Mouse (Mus musculus): ENCODE measurements at regions not wholly inside any gene's neighbourhood (a gene's known extent, or its start where the extent isn't known, plus 50 kb on each side); places are given as distances from the start of the nearest gene placed in this dataset.

DNA sequence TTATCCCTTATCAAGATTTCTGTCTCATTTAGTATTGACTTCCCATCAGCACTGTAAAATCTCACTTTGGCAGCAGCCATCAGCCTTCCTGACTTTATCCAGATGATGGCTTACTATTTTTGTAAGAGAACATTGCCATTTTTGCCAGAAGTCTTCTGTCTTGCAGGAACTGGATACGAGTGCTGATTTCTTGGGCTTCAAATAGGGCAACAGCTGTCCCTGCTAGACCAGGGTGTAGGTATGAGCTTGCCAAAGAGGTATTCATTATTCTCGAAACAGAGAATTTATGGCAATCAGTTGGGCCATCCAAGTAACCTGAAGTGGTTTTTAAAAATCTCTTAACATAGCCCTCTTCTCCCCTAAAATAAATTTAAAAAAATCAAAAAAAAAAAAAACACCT lies 254.6 kb downstream of the 9330182O14Rik start:
- DNase-seq (ENCODE audit: low spot score): no peak

DNA sequence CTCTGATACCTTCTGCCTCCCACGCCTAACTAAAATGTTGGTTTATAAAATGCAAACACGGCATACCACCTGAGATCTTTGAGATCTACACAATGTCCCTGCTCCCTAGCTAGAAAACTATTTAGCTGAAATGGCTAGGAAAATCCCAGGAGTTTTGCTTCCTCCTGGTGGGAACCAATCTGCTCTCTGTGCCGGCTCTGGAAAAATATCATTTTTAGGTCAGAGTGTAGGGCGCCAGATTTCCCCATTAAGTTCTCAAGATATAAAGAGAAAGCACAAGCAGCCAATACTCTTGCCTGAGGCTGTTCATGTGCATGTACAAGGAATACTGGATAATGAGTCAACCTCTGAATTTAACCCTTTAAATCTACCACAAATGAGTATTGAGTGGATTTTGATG lies 301.0 kb downstream of the 9330182O14Rik start:
- no peak for DNase-seq (ENCODE audit: low spot score)

DNA sequence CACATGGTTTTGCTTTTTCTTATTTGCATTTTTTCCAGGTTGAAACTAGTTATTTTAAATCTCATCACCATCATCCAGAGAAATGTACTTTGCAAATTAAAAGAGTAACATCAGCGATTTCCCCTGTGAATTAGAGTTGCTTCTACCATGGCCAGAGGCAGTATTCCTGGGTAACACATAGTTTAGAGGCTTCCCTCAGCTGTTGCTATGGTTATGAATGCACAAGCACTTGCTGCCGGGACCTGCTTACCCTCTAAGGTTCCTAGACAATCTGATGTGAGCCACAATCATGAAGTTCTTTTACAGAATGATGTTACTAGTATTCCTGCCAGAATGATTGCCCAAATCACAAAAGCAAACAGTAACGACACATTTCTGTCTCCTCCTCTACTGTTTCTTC lies 302.5 kb downstream of the 9330182O14Rik start:
- DNase-seq (ENCODE audit: low spot score): peak; percentile 5

DNA sequence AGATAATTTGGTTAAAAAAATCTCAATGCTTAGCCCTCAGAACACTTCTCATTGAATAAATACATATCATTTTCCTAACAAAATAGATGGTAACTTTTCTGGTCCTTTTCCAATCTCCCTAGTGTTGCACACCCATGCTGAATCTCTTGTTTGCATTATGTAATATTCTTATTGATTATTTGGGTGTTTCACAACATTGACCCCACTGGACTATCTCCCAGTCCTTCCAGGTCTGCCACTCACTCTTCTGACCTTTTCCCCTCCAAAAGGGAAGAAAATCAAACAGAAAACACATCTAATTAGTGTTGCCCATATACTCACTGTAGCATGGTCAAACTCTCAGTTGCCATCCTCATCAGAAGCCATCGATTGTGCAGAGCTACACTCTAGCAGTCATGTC lies 305.7 kb downstream of the 9330182O14Rik start:
- DNase-seq (ENCODE audit: low spot score): no peak

DNA sequence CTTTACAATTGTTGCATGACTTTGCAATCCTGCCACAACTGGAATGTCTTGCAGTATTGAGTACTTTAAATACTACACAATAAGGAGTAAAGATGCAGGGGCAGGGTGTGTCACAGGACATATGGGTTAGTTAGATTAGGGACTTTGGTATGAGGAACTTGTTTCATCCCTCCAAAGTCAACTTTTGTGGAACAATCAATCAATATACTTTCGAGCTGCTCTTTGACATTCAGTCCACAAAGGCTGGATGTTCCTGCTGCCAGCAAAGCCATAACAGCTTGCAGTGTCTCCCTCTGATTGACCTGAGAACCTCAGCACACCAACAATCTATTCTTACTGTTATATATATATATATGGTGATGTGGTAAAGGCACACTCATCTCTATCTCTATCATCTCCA lies 314.5 kb downstream of the 9330182O14Rik start:
- DNase-seq (ENCODE audit: low spot score): no peak

DNA sequence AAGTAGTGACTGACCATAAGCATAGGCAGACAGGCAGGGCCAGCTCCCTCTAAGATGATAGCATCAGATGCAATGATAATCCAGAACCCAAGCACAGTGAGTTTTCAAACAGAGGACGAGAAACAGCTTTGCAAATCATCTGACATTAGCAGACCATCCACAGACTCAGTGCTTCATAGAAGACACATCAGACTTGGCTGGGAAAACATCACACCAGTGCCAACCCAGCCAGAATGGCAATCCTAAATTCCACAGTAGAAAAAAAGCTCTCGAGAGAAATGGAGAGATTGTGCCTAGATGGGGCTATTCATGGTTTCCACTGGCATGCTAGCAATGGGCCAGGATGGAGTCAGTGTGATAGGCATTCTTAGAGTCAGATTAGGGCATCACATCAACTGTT lies 319.1 kb downstream of the 9330182O14Rik start:
- DNase-seq (ENCODE audit: low spot score): no peak

DNA sequence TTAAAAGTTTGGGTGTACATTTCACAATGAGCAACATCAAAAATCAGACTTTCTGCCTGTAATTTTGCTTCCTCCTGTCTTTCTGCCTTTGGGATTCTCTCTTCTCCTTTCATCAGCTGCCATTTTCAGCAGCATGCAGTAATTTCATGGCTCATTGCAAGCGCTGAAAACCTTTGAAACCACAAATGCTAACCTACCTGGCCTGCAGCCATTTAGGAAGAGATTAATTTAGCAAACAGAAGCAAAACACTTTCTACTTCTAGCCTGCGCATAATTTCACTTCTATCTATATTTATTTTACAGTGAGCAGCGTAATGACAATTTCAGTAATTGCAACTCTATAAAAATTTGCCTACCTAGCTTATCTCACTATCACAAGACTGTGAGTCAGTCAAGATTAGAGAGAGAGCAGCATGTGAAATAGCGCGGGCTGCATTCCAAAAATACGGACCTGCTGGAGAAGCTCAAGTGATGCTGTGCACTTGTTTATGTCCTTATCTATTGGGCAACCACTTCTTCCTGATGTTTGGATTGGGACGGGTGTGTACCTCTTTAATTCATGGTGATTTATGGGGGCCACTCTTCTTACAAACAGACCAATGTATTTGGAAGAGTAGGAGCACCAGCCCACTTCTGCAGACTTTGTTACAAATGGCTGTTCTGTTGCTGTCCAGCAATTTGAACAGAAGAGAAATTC lies 341.6 kb downstream of the 9330182O14Rik start:
- DNase-seq (ENCODE audit: low spot score): no peak

DNA sequence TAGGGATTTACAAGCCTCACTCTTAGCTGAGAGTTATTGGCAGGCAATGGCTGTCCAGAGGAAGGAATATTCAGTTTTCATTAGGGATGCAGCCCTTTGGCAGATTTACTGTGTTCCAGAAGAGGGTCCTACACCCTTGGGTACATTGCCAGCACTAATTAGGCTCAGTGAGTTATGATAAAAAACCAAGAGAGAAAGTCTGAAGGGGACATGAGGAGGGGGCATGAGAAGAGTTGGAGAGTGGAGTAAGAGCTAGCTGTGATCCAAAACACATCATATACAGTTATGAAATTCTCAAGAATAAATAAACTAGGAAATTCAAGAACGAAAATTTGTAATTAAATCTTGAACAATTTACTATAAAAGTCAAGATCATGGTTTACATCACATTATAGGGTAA lies 346.2 kb downstream of the 9330182O14Rik start:
- no peak for DNase-seq (ENCODE audit: low spot score)

DNA sequence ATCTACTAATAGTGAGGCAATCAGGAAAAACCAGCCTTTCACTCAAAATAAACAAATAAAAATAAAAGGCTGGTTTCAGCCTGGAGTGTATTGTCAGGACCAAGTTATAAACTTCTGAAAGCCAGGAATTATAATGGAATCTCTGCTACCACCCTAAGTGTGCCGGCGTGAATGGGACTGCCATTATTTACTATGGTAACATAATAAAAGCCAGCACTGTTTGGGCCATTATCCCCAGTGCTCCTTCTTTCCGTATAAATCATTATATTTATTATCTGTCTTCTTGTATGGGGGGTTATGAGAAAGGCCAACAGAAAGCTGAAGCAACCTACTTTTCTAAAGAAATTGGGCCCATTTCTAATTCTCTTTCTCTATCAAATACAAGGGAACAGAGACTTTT lies 347.1 kb downstream of the 9330182O14Rik start:
- no peak for DNase-seq (ENCODE audit: low spot score)

DNA sequence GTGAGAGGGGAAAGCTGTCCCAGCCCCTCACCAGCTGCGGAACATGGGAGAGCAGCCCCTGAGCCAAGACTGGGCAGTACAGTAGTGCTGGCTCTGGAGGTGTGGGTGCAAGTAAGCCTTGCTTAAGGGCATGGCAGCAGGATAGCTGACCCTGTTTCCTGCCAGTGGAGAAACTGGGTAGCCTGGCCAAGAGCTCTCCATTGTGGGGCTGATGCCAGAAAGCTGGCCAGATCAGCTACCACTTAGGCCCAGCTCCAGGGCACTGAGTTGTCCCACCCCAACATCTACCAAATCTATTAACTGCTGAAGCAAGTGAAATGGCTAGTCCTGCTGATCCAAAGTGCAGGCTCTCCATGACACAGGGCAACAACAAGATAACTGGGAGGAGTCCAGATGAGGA lies 351.8 kb downstream of the 9330182O14Rik start:
- no peak for DNase-seq (ENCODE audit: low spot score)

DNA sequence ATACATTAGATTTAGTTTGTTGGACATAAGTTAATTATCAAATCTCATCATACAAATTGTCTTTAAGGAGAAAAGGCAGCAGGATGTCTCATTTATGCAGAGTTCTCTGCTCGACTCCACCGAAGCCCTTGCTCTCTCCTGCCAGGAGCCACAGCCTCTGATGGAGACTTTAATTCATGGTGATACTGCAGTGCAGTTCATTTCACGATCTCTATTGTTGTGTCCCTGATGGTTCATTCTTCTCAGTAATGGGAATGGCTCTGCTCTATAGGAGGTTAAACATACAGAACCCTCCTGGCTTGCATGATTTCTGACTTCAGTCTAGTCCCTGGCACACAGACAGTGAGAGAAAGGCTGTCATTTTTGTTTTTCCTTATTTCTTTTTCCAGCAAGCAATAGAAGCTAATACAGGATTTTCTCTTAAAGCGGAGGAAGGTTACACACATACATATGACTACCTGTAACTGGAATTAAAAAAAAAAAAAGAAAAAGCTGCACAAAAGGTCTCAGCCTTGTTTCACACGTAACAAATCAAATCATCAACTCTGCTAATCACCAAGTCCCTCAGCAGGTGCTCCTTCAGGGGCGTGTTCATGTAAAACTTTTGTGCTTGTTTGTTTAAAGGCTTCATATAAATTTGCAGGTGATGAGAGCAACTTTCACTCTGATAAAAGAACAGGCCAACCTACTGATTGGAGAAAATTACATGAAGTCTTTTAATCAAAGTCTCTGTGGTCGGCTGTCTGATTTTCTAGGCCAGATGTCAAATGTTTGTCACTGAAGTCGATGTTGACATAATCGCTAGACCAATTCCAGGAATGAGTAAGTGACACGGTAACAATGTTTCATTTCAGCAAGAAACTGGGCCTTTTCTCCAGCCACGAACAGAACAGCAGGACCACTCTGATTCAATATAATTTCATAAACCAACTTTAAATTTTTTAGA lies 367.3 kb downstream of the 9330182O14Rik start:
- DNase-seq (ENCODE audit: low spot score): no peak

DNA sequence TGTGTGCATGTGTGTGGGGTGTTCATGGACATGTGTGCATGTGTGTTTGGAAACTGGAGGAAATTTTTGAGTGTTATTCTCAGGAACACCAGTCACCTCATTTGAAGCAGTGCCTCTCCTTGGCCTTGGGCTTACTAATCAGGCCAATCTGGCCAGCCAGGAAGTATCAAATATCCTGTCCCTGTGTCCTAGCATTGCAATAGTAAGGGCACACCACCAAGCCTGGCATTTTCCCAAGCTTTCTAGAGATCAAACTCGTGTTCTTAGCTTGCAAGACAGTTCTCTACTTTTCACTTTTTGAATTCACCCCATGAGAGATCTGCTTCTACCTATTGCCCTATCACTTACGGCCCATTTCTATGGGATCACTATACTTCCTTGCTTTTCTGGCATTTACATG lies 376.7 kb downstream of the 9330182O14Rik start:
- DNase-seq (ENCODE audit: low spot score): peak; percentile 14

DNA sequence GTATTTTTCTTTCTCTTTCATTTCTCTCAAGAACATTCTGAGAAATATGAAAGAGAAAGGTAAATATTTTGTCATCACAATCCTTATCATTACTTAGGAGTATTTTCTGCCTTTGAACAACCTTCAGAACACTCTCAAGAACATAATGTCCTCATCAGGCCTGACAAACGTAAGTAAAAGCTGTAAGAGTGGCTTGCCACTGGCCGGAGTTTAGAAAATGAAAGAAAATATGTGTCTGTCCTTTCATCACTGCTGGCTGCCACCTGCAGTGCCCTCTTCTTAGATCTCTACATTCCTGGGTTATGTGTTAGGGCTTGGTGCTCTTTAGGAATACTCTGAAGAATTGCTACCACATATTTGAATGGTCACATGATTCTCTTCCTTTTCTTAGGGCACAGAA lies 390.2 kb downstream of the 9330182O14Rik start:
- no peak for DNase-seq (ENCODE audit: low spot score)

DNA sequence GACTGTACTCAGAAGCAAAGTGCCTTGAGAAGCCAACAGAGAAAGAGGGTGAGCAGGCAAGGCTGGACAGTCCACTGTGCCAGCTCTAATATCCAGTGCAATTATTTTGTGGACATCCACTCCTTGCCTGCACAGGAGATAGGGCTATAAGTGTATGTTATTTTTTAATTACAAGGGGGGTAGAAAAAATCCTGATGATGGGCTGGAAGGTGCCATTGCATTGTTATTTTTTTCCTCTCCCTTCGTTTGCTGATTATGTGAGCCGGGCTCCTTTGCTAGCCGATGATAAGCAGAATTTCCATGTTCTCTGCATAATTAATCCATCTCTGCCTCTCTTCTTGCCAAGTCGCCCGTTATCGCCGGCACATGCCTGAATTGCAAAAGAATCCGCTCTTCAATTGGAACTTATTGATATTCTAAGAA lies 399.3 kb downstream of the 9330182O14Rik start:
- no peak for DNase-seq (ENCODE audit: low spot score)

DNA sequence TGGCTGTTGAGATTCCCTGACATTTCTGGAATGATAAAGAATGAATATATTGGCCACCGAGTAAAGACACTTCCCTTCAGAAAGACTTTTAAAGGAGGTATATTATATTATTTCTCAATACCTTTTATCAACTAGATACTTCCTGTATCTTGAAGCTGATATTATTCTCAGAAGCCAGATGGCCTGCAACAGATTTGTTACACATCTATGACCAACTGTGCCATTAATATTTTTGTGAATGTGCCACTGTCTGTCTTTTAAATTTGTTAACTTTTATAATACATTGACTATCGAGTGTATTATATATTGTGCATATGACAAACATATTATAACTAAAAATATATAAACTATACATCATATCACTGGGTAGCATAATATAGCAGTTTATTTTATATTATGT lies 427.5 kb downstream of the 9330182O14Rik start:
- no peak for DNase-seq (ENCODE audit: low spot score)

DNA sequence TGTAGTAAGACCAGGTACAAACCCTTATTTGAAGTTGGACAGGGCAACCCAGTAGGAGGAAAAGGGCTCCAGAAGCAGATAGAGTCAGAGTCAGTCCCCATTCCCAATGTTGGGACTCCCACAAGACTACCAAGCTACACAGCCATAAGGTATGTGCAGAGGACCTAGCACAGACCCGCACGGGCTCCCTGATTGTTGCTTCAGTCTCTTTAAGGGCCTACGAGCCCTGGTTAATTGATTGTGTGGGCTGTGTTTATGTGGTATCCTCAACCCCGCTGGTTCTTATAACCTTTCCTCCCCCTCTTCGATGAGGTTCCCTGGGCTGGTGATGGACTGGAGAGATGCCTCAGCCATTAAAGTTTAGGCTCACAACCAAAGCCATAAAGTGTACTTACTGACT lies 431.6 kb downstream of the 9330182O14Rik start:
- DNase-seq (ENCODE audit: low spot score): peak; percentile 7

DNA sequence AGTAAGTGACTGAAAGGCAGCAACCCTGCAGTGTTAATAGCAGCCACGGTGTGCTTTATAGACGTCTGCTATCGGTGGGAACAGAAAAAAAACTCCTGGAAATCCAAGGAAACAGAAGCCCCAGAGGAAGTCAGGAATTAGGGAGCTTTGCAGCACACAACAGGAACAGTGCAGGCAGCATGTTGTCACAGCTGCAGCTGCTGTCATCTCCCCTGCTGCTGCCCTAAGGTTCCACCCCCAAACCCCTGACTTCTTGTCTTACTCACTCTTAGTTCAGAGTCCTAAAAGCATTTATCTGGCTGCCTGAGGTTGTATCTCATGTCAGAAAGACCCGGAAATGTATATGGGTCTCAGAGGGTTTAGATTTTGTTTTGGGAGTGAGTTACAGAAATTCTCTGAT lies 432.3 kb downstream of the 9330182O14Rik start:
- peak; percentile 57 for DNase-seq (ENCODE audit: low spot score)

DNA sequence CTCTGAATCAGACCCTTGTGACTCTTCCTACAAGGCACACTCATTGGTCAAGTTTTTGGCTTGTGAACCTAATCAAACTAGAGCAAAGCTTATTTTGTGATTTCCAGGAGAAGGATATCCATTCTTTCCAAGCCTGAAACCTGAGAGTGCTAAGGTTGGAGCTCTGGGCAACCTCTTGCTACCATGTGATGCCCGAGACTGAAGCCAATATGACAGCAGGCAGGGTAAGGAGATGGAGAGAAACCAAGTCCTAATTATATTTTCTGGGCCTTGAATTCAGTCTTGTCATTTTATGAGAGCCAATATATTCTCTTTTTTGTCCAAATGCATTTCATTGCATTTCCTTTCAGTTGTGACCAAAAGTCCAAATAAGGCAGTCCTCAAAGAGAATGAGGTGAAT lies 434.5 kb downstream of the 9330182O14Rik start:
- no peak for DNase-seq (ENCODE audit: low spot score)
